Mouse (Mus musculus): ENCODE measurements around the gene Nmnat3.

The Nmnat3 gene

GRCm38 (mm10) chr9:98417919-98418318, 130.7 kb downstream of the Nmnat3 start:
- in situ Hi-C loops (cut with MboI, MseI): no loop called here

GRCm38 (mm10) chr9:98418346-98418745, 131.1 kb downstream of the Nmnat3 start:
- in situ Hi-C loops (cut with MboI, MseI): no loop called here

GRCm38 (mm10) chr9:98420666-98421065, 133.4 kb downstream of the Nmnat3 start:
- in situ Hi-C loops (cut with MboI, MseI): no loop called here

GRCm38 (mm10) chr9:98421903-98422302, 134.7 kb downstream of the Nmnat3 start:
- in situ Hi-C loops (cut with MboI, MseI): no loop called here

GRCm38 (mm10) chr9:98422656-98423055, 135.4 kb downstream of the Nmnat3 start, which contains the start of gene Rbp1:
TSS of gene Rbp1 (plus strand) at chr9:98422961.
- in situ Hi-C loops (cut with MboI, MseI): no loop called here

- in situ Hi-C loops (cut with MboI, MseI): no loop called here
Observed at GRCm38 (mm10) chr9:98423691-98424090, 136.5 kb downstream of the Nmnat3 start.

- in situ Hi-C loops (cut with MboI, MseI): no loop called here
Observed at GRCm38 (mm10) chr9:98424291-98424690, 137.1 kb downstream of the Nmnat3 start.

GRCm38 (mm10) chr9:98424725-98425210, 137.5 kb downstream of the Nmnat3 start:
- in situ Hi-C loops (cut with MboI, MseI): no loop called here

GRCm38 (mm10) chr9:98425351-98425880, 138.2 kb downstream of the Nmnat3 start:
- in situ Hi-C loops (cut with MboI, MseI): no loop called here

- in situ Hi-C loops (cut with MboI, MseI): no loop called here
Observed at GRCm38 (mm10) chr9:98427906-98428517, 140.8 kb downstream of the Nmnat3 start.

GRCm38 (mm10) chr9:98428783-98429182, 141.5 kb downstream of the Nmnat3 start:
- in situ Hi-C loops (cut with MboI, MseI): no loop called here

GRCm38 (mm10) chr9:98429806-98430205, 142.6 kb downstream of the Nmnat3 start:
- in situ Hi-C loops (cut with MboI, MseI): no loop called here

GRCm38 (mm10) chr9:98430528-98430927, 143.3 kb downstream of the Nmnat3 start:
- in situ Hi-C loops (cut with MboI, MseI): no loop called here

- in situ Hi-C loops (cut with MboI, MseI): no loop called here
Observed at GRCm38 (mm10) chr9:98433021-98433420, 145.8 kb downstream of the Nmnat3 start.

- in situ Hi-C loops (cut with MboI, MseI): no loop called here
Observed at GRCm38 (mm10) chr9:98433956-98434588, 146.8 kb downstream of the Nmnat3 start.

- in situ Hi-C loops (cut with MboI, MseI): no loop called here
Observed at GRCm38 (mm10) chr9:98437819-98438218, 150.6 kb downstream of the Nmnat3 start.

GRCm38 (mm10) chr9:98439091-98439490, 151.9 kb downstream of the Nmnat3 start:
- in situ Hi-C loops (cut with MboI, MseI): no loop called here

GRCm38 (mm10) chr9:98442638-98443037, 155.4 kb downstream of the Nmnat3 start:
- in situ Hi-C loops (cut with MboI, MseI): no loop called here

GRCm38 (mm10) chr9:98445359-98446149, 158.3 kb downstream of the Nmnat3 start:
- in situ Hi-C loops (cut with MboI, MseI): no loop called here

- in situ Hi-C loops (cut with MboI, MseI): no loop called here
Observed at GRCm38 (mm10) chr9:98450976-98451375, 163.7 kb downstream of the Nmnat3 start.

- in situ Hi-C loops (cut with MboI, MseI): no loop called here
Observed at GRCm38 (mm10) chr9:98466709-98467108, 179.5 kb downstream of the Nmnat3 start.
